Mouse (Mus musculus) heart, postnatal 10 days (tissue): ENCODE data around the gene Gtf3a. TPM values are rescaled to one million over a fixed set of nuclear protein-coding genes. Genes with fewer than 3 reads are reported as not detected.
"Not testable (repeated sequence)": the region's sequence is repeated elsewhere in the genome, so short reads cannot be mapped to it uniquely, and the experiment has no call there.

Source experiments
- DNase-seq, 2 experiments: peaks; one replicate each; pipeline ENCODE4 v3.0.0; 2021
- intact Hi-C: fragments of 180-260 bp; cut with DNase I; formaldehyde crosslinking; loops from one replicate; pipeline ENCODE4 v1.15.1; 2025
- total RNA-seq, 2 experiments: library from RNA; stranded (reverse); gene quantifications; 2 replicates each; pipeline ENCODE4 v1.2.3; 2021

Gene Gtf3a
- total RNA-seq, 2 experiments from 2014 or later, result 23.3 to 27.7 TPM

GRCm38 (mm10) chr5:146933466-146933865 is 15.0 kb upstream of the Gtf3a start:
- intact Hi-C loops, result no loop called here

GRCm38 (mm10) chr5:146937541-146938503 is 10.6 kb upstream of the Gtf3a start:
- no peak for DNase-seq
- intact Hi-C loops, result no loop called here

More at GRCm38 (mm10) chr5:146933466-146933865, 15.0 kb upstream of the Gtf3a start:
- no peak for DNase-seq

DNA sequence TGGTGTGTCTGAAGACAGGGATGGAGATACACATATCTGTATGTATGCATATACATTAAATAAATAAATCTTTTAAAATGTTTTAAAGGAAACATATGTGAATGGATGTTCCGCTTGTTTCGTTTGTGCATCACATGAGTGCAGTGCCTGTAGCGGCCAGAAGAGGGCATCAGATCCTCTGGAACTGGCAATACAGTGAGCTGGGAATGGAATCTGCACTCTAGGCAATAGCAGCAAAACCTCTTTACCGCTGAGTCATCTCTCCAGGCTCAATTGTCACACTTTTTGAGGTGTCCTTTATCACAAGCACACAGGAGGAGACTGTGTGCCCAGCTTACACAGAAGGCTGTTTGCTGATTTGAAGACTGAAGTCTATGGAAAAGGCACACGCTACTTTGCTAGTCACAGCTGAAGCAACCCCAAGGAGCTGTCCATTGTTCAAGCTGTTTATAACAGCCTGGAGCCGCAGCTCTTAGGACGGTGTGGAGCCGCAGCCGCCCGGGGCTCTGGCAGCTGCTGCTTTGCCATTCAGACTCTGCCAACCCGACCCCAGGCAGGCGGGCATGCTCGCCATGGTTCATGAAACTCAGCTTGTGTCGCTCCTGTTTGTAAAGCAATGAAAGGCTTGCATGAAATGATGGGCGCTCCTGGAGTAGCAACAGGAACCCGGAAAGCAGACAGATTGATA is 9.2 kb upstream of the Gtf3a start:
- intact Hi-C loops, result no loop called here
- no peak for DNase-seq

- intact Hi-C loops, result loop anchor here (1.0 to 2.0 kb wide), 3 partner anchors 41 to 379 kb away; no protein-coding TSS in a partner anchor
- peak in 1 of 2 experiments; percentile 58 for DNase-seq
These were observed 8.2 kb upstream of the Gtf3a start for GRCm38 (mm10) chr5:146940219-146940618.

DNA sequence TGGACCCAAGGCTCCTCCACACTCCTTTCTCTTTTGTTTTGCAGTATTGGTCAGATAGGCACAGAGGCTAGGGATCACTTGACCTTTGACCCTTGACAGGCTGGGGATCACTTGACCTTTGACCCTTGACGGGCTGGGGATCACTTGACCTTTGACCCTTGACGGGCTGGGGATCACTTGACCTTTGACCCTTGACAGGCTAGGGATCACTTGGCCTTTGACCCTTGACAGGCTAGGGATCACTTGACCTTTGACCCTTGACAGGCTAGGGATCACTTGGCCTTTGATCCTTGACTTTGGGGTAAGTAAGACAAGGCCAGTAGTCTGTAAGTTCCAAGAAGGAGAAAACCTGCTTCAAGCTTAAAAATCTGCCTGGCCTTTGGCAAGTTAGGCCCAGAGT is 6.5 kb upstream of the Gtf3a start:
- intact Hi-C loops, result loop anchor here (2.0 kb wide), 1 partner anchor 39 kb away; no protein-coding TSS in a partner anchor
- DNase-seq, result not testable (repeated sequence)

DNA sequence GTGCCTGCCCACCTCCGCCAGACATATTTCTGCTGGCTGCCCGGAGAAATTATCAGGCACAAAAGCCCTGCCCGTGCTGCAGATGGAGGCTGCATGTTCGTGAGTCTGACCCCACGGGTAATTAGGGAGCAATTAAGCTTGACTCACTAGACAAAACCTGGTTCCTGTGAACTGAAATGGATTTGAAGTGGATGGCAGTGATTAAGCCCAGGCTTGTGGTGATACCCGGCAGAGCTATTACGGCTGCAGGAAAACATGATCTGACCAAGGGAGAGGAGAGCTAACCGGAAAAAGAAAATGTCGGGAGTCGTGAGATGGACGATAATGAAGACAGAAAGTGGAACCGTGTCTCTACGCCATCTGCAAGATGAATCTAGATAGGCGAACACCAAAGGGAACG is 5.5 kb upstream of the Gtf3a start:
- intact Hi-C loops, result no loop called here
- DNase-seq, result no peak

GRCm38 (mm10) chr5:146944568-146944967 is 3.9 kb upstream of the Gtf3a start:
- intact Hi-C loops, result no loop called here
- DNase-seq, result no peak

GRCm38 (mm10) chr5:146946682-146947081 is 1.8 kb upstream of the Gtf3a start:
- intact Hi-C loops, result no loop called here
- no peak for DNase-seq

- intact Hi-C loops, result no loop called here
- DNase-seq, result no peak
These were observed 960 bp upstream of the Gtf3a start for GRCm38 (mm10) chr5:146947497-146947896.

GRCm38 (mm10) chr5:146948041-146948507 is 383 bp upstream of the Gtf3a start:
- no peak for DNase-seq
- intact Hi-C loops, result loop anchor here (2.0 kb wide), 1 partner anchor 15 kb away; the partner anchor contains the start of gene Mtif3

DNA sequence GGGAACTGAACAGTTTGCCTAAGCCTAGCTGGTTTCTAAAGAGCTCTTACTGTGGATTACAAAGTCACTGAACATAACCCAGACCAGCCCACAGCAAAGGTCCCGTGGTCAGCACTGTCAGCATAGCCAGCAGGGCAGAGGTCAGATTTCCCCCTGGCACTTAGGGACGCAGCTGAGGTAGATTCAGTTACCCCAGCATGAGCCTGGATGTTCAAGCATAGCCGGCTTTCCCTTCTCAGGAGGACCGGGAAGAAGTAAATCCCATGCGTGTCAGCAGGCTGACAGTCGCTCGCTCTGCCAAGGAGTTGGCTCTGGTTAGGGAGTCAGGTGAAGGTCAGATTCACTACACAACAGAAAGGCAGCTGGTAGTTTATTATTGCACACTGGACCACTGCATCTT is 6.1 kb downstream of the Gtf3a start:
- no peak for DNase-seq
- intact Hi-C loops, result no loop called here

GRCm38 (mm10) chr5:146955651-146956050 is 7.2 kb downstream of the Gtf3a start:
- intact Hi-C loops, result no loop called here
- no peak for DNase-seq

GRCm38 (mm10) chr5:146956678-146957077 is 8.2 kb downstream of the Gtf3a start:
- no peak for DNase-seq
- intact Hi-C loops, result no loop called here

DNA sequence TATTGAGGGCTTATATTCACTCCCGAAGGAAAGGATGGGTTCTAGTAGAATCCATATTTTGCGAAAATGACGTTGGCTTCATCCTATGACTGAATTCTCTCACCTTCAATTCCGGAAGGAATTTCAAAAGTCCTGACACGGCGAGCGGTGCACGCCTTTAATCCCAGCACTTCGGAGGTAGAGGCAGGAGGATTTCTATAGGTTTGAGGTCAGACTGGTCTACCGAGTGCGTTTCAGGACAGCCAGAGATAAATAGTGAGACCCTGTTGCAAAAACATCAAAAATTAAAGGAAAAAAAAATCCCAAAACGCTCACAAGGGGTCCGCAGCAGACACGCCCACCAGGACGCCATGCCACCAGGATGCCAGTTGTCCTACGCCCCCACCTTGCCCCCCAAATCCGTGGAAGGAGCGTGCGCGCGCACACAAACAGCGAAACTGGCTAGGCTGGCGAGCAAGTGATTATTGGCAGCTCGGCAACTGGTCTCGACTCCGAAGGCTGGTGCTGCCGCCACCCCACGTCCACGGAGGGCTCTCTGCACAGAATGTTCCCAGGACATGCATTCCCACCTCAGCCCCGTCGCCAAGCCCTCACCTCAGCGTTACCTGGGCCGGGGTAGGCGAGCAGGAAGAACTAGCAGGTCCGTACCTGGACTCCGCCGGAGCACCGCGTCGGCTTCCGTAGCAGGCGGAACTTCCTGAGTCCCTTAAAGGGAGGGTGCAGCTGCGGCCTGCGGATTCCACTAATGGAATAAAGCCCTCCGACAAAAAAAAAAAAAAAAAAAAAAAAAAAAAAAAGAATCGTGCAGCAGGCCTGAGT is 14.9 kb downstream of the Gtf3a start, which contains the start of gene Mtif3:
Gene Mtif3, minus strand, starts transcription at position 683 of the 819 bp plus-strand sequence.
- DNase-seq, result peak; percentile 85 to 88
- intact Hi-C loops, result loop anchor here (2.0 kb wide), 2 partner anchors 15 to 113 kb away; partner anchors contain the start of genes Gtf3a, Lnx2 and Polr1d

- no peak for DNase-seq
- intact Hi-C loops, result loop anchor here (2.0 kb wide), 2 partner anchors 15 to 113 kb away; partner anchors contain the start of genes Gtf3a, Lnx2 and Polr1d
These were observed 15.5 kb downstream of the Gtf3a start for GRCm38 (mm10) chr5:146963937-146964278.

DNA sequence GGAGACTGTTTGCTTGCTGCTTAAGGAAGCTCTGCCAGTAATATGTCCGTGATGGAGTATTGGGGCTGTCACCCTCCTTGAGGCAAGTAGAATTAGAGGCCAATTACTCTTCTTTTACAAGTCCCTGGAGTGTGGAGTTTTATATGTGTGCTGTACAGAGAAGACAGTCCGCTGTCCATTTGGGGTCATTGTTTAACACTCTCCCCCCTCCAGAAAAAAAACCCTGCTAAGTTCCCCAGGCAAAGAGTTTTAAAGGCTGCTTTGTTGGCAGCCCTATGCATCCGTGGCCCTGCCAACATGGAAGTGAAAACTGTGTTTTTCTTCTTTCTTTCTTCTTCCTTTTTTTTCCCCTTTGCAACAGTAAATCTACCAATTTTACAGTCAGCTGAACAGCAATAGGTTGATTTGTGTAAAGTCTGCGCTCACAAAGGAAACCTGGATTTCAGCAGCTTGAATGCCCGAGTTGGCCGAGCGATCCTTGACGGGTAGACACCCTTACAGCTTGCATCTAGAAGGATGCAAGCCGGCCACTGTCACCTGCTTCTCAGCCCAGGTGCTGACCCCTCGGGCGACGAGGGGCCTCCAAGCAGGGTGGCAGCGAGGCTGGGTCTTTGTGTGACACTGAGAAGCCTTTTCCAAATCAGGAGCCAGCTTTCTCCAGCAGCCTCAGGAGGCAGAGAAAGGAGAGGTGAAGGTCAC is 20.4 kb downstream of the Gtf3a start:
- no peak for DNase-seq
- intact Hi-C loops, result no loop called here

- no peak for DNase-seq
- intact Hi-C loops, result no loop called here
These were observed 23.5 kb downstream of the Gtf3a start for GRCm38 (mm10) chr5:146971776-146972561.

GRCm38 (mm10) chr5:146973353-146973752 is 24.9 kb downstream of the Gtf3a start:
- intact Hi-C loops, result no loop called here
- DNase-seq, result no peak
